Mouse (Mus musculus): ENCODE results near the gene Padi4. TPM values are rescaled to one million over a fixed set of nuclear protein-coding genes. Genes with fewer than 3 reads are reported as not detected.

Padi4 gene
- total RNA-seq, 2 experiments from 2014 or later: 1.4 to 2.7 TPM

- DNase-seq (ENCODE audit: low spot score in 2 of 2): peak; percentile 51 to 59
These were observed 14.9 kb upstream of the Padi4 start for GRCm38 (mm10) chr4:140788983-140789382.

DNA sequence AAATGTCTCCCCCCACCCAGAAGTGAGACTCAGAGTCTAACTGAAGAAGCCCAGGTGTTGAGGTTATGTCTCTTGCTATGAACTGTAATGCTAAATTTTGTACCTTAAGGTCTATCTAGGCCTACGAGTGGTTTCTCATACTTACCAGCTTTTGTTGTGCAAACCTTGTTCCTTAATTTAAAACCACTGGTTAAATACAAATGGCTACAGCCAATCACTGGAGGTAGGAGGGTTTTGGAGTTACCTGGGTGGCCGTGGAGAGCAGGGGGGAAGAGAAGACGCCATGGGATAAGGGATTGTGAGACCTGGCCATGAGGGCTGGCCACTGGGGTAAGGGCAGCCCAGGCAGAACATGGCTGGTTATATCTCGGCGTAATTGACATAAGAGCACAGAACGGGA is 14.2 kb upstream of the Padi4 start:
- no peak for DNase-seq (ENCODE audit: low spot score in 2 of 2)

DNA sequence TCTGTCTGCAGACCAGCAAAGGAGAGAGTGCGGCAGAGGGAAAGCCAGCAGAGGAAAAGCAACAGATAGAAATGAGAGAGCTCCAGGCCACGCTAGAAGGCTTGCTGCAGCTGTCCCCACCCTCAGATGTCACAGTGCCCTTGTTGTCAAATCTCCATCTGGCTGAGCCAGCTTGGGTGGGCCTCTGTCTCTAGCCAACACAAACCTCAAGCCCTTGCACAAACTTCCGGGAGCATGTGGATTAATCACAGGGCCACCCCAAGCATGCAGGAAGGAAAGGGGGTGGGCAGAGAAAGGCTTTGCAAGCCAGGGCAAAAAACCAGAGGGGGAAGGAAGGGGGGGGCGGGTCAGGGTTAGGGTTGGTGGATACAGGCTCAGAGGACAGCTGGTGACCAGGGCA is 13.4 kb upstream of the Padi4 start:
- no peak for DNase-seq (ENCODE audit: low spot score in 2 of 2)

GRCm38 (mm10) chr4:140785217-140785616 is 11.2 kb upstream of the Padi4 start:
- no peak for DNase-seq (ENCODE audit: low spot score in 2 of 2)

GRCm38 (mm10) chr4:140784292-140784945 is 10.4 kb upstream of the Padi4 start:
- no peak for DNase-seq (ENCODE audit: low spot score in 2 of 2)

DNA sequence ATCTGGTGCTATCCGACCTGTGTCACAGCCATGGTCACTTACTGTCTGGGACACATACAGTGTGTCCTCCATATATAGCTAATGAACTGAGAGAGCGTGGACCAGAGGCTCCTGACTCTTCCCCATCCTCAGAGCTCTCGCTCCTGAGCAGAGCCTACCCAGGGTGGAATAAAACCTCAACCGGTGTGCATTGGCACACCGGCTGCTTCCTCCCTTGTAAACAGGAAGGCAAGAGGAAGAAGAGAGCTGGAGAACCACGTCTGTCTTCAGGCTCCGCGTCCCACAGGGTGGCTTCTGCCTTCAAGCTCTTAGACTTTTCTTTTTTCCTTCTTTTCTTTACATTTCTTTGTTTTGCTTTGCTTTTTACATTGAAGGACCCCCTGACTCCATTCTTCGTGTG is 8.8 kb upstream of the Padi4 start:
- no peak for DNase-seq (ENCODE audit: low spot score in 2 of 2)

GRCm38 (mm10) chr4:140780507-140780906 is 6.5 kb upstream of the Padi4 start:
- DNase-seq (ENCODE audit: low spot score in 2 of 2): no peak

- peak; percentile 39 to 52 for DNase-seq (ENCODE audit: low spot score in 2 of 2)
These were observed 5.9 kb upstream of the Padi4 start for GRCm38 (mm10) chr4:140779803-140780397.

- DNase-seq (ENCODE audit: low spot score in 2 of 2): no peak
These were observed 2.6 kb upstream of the Padi4 start for GRCm38 (mm10) chr4:140776623-140777022.

DNA sequence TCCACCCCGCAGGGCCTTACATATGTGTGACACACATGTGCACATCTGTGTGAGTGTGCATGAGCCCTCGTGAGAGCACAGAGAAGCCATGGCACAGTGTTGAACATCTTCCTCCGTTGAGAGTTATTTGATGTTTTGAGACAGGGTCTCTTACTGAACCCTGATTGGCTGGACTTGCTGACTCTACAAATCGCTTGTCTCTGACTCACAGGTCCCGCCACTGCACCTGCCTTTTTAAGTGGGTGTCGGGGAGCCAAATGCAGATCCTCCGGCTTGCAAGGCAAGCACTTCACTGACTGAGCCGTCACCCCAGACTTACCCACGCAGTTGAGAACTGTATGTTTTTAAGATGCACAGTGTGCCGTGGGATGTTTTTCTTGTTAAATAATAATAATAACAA is 1.8 kb upstream of the Padi4 start:
- no peak for DNase-seq (ENCODE audit: low spot score in 2 of 2)

GRCm38 (mm10) chr4:140774893-140775292 is 857 bp upstream of the Padi4 start:
- no peak for DNase-seq (ENCODE audit: low spot score in 2 of 2)

- DNase-seq (ENCODE audit: low spot score in 2 of 2): no peak
These were observed 2.9 kb downstream of the Padi4 start for GRCm38 (mm10) chr4:140771091-140771490.

- peak in 1 of 2 experiments; percentile 18 for DNase-seq (ENCODE audit: low spot score in 2 of 2)
These were observed 3.6 kb downstream of the Padi4 start for GRCm38 (mm10) chr4:140770433-140770832.

- no peak for DNase-seq (ENCODE audit: low spot score in 2 of 2)
These were observed 5.1 kb downstream of the Padi4 start for GRCm38 (mm10) chr4:140768973-140769372.

DNA sequence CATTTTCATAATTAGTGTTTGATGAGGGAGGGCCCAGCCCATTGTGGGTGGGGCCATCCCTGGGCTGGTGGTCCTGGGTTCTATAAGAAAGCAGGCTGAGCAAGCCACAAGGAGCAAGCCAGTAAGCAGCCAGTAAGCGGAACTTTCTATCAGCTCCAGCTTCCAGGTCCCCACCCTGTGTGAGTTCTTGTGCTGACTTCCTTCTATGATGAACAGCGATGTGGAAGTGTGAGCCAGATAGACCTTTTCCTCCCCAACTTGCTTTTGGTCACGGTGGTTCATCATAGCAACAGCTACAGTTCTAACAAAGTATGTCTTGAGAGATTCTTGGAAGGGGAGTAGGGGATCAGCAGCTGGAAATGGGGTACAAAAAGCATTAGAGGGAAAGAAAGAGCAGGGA is 8.1 kb downstream of the Padi4 start:
- no peak for DNase-seq (ENCODE audit: low spot score in 2 of 2)

GRCm38 (mm10) chr4:140763158-140763557 is 10.9 kb downstream of the Padi4 start:
- DNase-seq (ENCODE audit: low spot score in 2 of 2): peak; percentile 26 to 52

GRCm38 (mm10) chr4:140761601-140762000 is 12.4 kb downstream of the Padi4 start:
- DNase-seq (ENCODE audit: low spot score in 2 of 2): no peak

DNA sequence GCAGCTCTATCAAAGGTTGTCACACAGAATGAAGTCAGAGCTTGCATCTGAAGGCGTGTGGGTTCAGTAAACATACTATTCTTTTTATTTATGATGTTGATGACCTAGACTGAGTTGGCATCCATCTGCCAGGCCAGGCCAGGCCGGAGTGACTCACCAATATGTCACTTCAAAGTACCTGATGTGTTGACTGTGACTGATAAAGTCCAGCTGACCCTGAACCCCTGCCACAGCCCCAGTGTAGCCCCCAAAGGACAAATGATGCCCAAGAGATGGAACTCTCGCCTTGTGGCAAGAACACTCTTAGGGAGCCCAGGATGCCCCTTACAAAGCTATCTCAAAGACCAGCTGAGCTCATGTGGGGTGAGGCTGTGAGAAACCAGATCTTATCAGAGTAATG is 18.2 kb downstream of the Padi4 start:
- no peak for DNase-seq (ENCODE audit: low spot score in 2 of 2)

DNA sequence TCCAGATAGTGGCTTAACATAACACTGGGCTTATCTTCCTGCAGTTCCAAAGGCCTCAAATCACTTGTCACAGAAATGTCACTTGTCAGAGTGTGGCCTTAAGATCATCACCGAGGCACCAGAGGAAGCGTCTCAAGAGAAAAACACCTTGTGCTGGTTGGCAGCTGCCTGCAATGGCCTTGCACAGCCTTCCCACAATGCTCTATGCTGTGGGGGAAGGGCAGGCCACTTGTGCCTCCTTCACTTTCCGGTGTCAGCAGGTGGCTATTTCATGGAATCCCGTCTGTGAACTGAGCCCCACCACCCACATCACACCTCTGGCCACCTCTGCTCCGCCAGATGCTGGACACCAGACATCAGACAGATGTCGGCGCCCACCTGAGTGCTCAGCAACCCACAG is 20.7 kb downstream of the Padi4 start:
- DNase-seq (ENCODE audit: low spot score in 2 of 2): no peak

- no peak for DNase-seq (ENCODE audit: low spot score in 2 of 2)
These were observed 23.7 kb downstream of the Padi4 start for GRCm38 (mm10) chr4:140750328-140750727.

- DNase-seq (ENCODE audit: low spot score in 2 of 2): no peak
These were observed 26.1 kb downstream of the Padi4 start for GRCm38 (mm10) chr4:140747978-140748377.

DNA sequence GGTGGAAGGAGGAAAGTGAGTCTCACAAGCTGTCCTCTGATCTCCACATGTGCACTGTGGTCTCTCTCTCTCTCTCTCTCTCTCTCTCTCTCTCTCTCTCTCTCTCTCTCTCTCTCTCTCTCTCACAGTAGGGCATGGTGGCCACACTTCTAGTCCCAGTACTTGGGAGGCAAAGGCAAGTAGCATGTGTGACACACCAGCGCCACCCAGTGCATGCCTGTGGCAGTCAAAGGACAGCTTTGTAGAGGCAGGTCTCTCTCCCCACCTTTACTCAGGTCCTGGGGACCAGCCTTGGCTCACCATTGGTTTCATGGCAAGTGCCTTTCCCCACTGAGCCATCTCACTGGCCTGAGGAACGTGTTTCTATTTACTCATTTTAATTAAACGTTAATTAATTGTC is 29.4 kb downstream of the Padi4 start:
- peak in 1 of 2 experiments; percentile 55 for DNase-seq (ENCODE audit: low spot score in 2 of 2)

DNA sequence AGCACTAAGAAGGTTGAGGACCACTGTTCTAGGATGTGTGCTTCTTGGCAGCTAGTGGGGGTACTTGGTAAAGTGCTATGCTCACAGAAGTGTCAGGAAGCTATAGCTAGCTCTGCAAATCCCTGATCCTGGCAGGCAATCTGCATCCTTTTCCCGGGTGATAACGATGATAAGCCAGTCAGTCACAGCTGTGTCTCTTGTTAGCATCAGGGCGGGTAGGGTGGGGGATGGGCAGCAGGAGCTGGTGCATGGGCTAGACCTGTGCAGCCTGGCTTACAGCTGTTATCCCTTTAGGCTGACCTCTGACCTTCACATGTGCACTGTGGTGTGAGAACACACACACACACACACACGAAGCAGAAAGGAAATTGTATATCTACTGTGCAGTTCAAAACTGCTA is 30.9 kb downstream of the Padi4 start:
- no peak for DNase-seq (ENCODE audit: low spot score in 2 of 2)

Data from adrenal gland, postnatal 4 days (tissue).